Mouse (Mus musculus) cortical plate, adult 2 months (tissue): ENCODE results near the gene Glcci1. TPM values are rescaled to one million over a fixed set of nuclear protein-coding genes. Genes with fewer than 3 reads are reported as not detected.

Experiments
- H3K27ac ChIP-seq: fragments of 200-500 bp; 2 replicates; pipeline ENCODE4 v1.5.1; 2012; ENCODE audit warnings: low read length, control low read depth, inconsistent platforms; ENCODE audit not compliant: insufficient read depth
- H3K4me1 ChIP-seq: fragments of 200-500 bp; 2 replicates; pipeline ENCODE4 v1.6.1; 2011; ENCODE audit warnings: low read length; ENCODE audit not compliant: control insufficient read depth, insufficient read depth
- H3K4me3 ChIP-seq: fragments of 200-500 bp; 2 replicates; pipeline ENCODE4 v1.5.1; 2011; ENCODE audit warnings: mild to moderate bottlenecking, low read length, control low read depth; ENCODE audit not compliant: insufficient read depth
- CTCF ChIP-seq: fragments of 200-500 bp; IDR thresholded peaks from 2 replicates; pipeline ENCODE4 v1.5.1; 2011; ENCODE audit warnings: mild to moderate bottlenecking, control low read depth, low read length; ENCODE audit not compliant: insufficient read depth; ENCODE audit errors: extremely low read depth
- POLR2A ChIP-seq: fragments of 200-500 bp; IDR thresholded peaks from 2 replicates; pipeline ENCODE4 v1.6.1; 2011; ENCODE audit warnings: mild to moderate bottlenecking, low read length, control low read depth; ENCODE audit not compliant: insufficient read depth; ENCODE audit errors: extremely low read depth
- polyA plus RNA-seq: library from polyadenylated mRNA; depleted of rRNA; stranded (reverse); fragments of >200 nt; gene quantifications from 2 replicates; pipeline ENCODE4 v1.2.3, GENCODE M21; 2012; rRNA removed

Glcci1 gene
- polyA plus RNA-seq, result 15.7 and 17.7 TPM in 2 replicates

DNA sequence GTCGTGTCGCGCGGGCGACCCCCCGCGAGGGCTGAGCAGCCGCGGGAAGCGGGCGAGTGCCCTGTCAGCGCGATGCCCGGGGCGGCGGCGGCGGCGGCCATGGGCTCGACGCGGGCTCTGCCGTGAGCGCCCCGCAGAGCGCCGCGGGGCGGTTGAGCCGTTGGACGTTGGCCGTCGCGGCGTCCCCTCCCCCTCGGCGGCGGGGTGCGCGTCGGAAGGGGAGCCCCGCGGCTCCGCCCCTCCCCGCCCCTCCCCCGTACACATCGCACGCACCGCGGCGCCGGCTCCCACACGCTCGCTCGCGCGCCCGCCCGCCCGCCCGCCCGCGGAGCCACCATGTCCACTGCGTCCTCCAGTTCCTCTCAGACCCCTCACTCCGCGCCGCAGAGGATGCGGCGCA is at the start of gene Glcci1:
Gene Glcci1, plus strand, starts transcription at position 50 of the 400 bp plus-strand sequence.
- H3K4me3 ChIP-seq, result peak within 1 kb of the TSS; percentile 61
- TF ChIP-seq CTCF, result no peak
- TF ChIP-seq POLR2A, result no peak

DNA sequence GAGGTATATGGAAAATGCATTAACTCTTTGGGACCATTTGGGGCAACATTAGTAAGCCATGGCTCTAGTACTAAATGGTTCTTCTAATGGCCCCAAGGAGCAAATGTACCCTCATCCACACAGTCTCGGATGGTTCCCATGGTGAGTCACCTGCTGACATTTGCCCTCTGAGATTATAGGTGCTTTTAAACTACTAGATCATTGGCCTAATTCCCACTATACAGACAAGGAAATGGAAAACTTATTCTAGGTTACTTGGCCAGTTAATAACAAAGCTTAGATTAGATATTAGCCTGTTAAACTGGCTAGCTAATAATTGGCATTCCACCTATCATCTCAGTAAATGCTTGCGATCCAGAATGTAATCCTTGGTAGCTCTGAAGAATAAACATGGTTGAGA is 47.0 kb upstream of the Glcci1 start:
- no peak for TF ChIP-seq POLR2A
- no peak for TF ChIP-seq CTCF
- Histone ChIP-seq H3K4me3 (no peak overlapping the region), H3K27ac (no peak overlapping the region), H3K4me1 (no peaks in the 10 kb centered on the region)

More for the DNA sequence above, at the start of gene Glcci1:
- Histone ChIP-seq H3K4me1 (no peaks in the 10 kb centered on the region), H3K27ac (peak within 1 kb of the TSS; percentile 100)

DNA sequence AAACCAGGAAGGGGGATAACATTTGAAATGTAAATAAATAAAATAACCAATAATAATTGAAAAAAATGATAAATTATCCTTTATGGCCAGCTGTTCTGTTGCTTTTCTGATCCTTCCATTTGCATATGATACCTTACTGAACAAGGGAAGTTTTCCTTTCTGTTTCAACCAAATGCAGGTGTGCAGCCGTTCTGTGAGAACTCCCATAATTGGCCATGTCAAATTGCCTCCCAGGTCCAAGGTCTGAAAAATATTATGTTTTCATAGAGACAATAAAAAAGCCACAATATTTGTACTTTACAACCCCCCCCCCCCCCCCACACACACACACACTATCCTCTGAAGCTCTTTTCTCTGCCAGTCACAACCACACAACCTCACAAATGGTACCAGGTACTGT is 44.0 kb upstream of the Glcci1 start:
- no peaks in the 10 kb centered on the region for H3K4me1 ChIP-seq
- H3K4me3 ChIP-seq, result no peak overlapping the region
- no peak for TF ChIP-seq CTCF
- no peak for TF ChIP-seq POLR2A
- H3K27ac ChIP-seq, result no peak overlapping the region

DNA sequence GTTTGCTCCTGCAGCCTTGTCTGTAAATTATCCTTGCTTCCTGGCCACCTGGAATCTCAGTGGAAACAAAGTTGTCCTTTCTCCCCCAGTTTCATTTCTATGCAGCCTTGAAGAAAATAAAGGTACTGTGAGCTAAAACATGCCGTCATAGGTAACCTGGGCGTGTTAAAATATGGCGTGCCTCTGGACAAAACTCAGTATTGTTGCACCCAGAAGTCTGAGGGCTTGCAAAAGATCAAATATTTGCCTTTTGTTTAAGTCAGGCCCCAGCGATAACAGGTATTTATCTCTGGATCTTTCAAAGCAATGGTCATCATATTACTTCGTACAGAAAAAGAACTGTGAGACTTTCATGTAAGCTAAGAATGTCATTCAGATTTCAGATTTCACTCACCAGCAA is 43.4 kb upstream of the Glcci1 start:
- H3K4me3 ChIP-seq, result no peak overlapping the region
- no peak for TF ChIP-seq CTCF
- TF ChIP-seq POLR2A, result no peak
- no peaks in the 10 kb centered on the region for H3K4me1 ChIP-seq
- no peak overlapping the region for H3K27ac ChIP-seq

DNA sequence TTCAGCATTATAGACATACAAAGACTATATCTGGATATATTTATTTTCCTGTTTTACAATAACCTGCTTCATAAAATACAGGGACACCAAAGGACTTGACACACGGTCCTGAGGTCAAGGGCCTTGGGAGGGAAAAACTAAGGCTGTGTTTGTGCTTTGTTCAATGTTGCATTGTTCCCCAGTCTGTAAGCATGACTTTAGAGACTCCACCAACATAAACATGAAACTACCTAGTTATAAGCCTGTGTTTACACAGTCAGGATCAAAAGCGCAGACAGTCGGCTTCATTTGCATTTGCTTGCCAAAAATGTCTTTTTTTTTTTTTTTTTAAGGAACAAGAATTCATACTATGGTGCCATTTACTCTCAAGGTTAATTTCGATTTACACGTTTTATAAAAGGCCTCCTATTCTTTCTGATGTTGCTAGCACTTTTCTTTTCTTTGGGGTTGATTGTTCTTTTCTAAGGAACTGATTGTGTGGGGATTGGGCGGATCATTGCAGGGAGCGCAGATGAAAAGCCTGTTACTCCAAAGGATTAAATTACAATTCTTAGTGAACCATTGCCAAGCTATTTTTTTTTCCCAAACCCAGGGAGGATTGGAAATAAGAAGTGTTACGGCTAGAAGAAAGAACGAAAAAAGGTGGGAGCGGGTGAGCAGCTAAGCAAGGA is 41.6 kb upstream of the Glcci1 start:
- H3K4me3 ChIP-seq, result no peak overlapping the region
- H3K4me1 ChIP-seq, result no peaks in the 10 kb centered on the region
- TF ChIP-seq POLR2A, result no peak
- TF ChIP-seq CTCF, result no peak
- peak overlapping the region; percentile 46 for H3K27ac ChIP-seq

DNA sequence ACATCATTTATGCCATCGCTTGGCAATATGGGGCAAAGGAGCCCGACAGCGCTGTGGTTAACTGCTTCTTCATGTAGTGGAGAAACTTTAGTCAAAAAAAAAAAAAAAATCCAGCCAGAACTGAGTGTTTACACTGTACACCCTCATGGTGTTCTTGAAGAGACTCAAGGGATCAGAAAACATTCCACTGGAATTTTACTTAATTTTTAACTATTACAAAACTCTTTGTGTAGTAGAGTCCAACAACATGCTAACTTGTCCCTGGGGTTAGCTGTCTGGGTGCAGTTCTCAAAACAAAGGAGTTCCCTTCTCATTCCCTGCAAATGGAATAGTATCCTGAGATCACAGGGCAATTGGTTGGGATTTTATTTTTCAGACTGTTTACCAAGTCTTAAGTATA is 39.5 kb upstream of the Glcci1 start:
- Histone ChIP-seq H3K27ac (no peak overlapping the region), H3K4me3 (no peak overlapping the region), H3K4me1 (no peaks in the 10 kb centered on the region)
- TF ChIP-seq CTCF (no peak), POLR2A (no peak)

DNA sequence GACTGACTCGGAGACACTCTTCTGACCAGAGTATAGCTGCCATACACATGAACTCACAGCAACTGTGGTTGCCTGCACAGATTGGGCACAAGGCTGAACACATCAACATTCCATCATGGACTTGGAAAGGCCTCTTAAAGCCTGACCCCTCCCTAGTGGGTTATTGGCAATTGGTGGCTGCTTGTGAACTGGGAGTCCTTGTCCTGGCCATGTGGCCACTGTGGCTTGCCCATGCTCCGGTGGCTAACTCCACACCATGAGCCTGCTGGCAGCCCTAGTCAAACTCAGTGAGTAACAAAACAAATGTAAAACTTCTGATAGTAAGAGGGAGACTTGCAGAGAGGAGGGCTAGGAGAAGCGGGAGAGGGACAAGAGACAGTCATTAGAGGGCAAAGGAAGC is 37.3 kb upstream of the Glcci1 start:
- no peak for TF ChIP-seq CTCF
- no peak for TF ChIP-seq POLR2A
- Histone ChIP-seq H3K4me3 (no peak overlapping the region), H3K27ac (no peak overlapping the region), H3K4me1 (no peaks in the 10 kb centered on the region)

DNA sequence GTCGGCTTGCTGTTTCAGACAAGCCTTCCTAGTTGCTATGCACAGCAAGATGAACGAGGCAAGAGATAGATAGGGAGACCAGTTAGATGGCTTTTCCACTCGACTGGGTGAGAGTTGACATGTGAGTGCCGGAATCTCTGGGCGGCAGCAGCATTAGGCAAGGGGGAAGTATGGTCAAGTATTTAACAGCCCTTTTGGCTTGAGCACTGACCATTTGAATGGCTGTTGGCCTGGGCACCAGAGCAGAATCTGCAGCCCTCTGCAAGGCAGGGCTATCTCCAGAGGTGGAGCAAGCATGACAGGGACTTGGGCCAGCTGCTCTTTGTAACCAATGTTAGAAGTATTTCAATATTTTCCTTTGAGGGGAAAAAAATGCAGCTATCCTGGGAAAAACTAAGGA is 36.5 kb upstream of the Glcci1 start:
- H3K27ac ChIP-seq, result no peak overlapping the region
- H3K4me1 ChIP-seq, result no peaks in the 10 kb centered on the region
- TF ChIP-seq CTCF (no peak), POLR2A (no peak)
- H3K4me3 ChIP-seq, result no peak overlapping the region

DNA sequence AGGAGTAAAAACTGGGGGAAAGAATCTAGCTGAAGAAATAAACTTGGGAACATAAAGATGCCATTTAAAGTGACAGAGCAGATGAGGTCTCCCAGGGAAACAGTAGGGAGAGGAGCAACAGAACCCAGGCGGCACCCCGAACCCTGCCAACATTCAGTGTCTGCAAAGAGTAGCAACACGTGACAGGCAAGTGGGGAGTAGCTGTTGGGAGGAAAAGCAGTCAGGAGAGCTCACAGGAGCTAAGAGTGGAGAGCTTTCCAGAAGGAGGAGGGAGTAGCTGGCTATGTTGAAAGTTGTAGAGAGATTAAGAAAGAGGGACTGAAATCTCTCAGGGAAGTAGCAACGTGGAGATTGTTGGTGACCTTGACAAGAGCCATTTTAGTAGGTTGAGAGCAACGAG is 35.9 kb upstream of the Glcci1 start:
- TF ChIP-seq CTCF (no peak), POLR2A (no peak)
- no peak overlapping the region for H3K27ac ChIP-seq
- no peak overlapping the region for H3K4me3 ChIP-seq
- H3K4me1 ChIP-seq, result no peaks in the 10 kb centered on the region

DNA sequence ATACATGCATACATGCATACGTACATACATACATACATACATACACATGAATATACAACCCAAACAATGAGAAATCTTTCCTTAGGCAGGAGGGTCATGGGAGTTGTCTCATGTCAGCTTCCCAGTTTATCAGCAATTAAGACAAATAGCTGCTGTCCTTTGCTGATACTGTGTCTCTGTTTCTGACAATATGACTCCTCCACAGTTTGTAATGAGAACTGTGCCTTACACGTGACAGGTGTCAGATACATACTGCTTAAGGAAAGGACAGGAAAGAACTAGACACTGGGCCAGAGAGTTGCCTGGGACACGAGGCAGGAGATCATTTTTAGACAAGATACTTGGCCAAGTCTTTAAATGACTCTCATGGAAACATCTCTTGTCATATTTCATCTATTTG is 35.1 kb upstream of the Glcci1 start:
- no peaks in the 10 kb centered on the region for H3K4me1 ChIP-seq
- no peak overlapping the region for H3K4me3 ChIP-seq
- TF ChIP-seq POLR2A (no peak), CTCF (no peak)
- no peak overlapping the region for H3K27ac ChIP-seq
